Comparison of ENCODE assay signal across 10 mouse cellular contexts in genomic region chr6:6289806-6290205, GRCm38 (mm10).
DNase-seq lines count a peak whose midpoint lies in the region; ATAC-seq lines count a peak whose summit lies in the region.
"Had no signal": no experiment of that assay in that cellular context is flagged by ENCODE, and none has a peak within 500 bp of the region (broad histone marks: within the 10 kb centered on the region; RNA-seq: fewer than 3 reads in every experiment).

No protein-coding gene starts in this region.

- H3K9ac ChIP-seq in kidney, embryonic 14.5 days (ENCODE audit: low read depth, low read length): no peak overlapping the region
- no peak overlapping the region for H3K9ac ChIP-seq in midbrain, embryonic 14.5 days (replicated peaks; ENCODE audit: low read length)
- H3K9ac ChIP-seq: embryonic facial prominence, embryonic 13.5 days; lung, embryonic 15.5 days had no signal

- no peak overlapping the region for H3K27ac ChIP-seq in kidney, embryonic 14.5 days (ENCODE audit: low read depth, low read length)
- no peak overlapping the region for H3K27ac ChIP-seq in midbrain, embryonic 14.5 days (replicated peaks; ENCODE audit: low read depth, low read length)
- H3K27ac ChIP-seq: embryonic facial prominence, embryonic 13.5 days; lung, embryonic 15.5 days had no signal

- H3K9me3 ChIP-seq in kidney, embryonic 14.5 days (ENCODE audit: control insufficient read depth, low read length): no peaks in the 10 kb centered on the region
- H3K9me3 ChIP-seq in midbrain, embryonic 14.5 days (ENCODE audit: control insufficient read depth, low read length): no peaks in the 10 kb centered on the region
- H3K9me3 ChIP-seq: embryonic facial prominence, embryonic 13.5 days; lung, embryonic 15.5 days had no signal

- WGBS in kidney, embryonic 14.5 days: 30% methylated on average over 6 of the region's 6 CpGs
- 30% methylated on average over 6 of the region's 6 CpGs for WGBS in midbrain, embryonic 14.5 days

- no peak overlapping the region for H3K4me3 ChIP-seq in kidney, embryonic 14.5 days (ENCODE audit: low read length)
- no peak overlapping the region for H3K4me3 ChIP-seq in midbrain, embryonic 14.5 days (replicated peaks; ENCODE audit: low read depth, low read length)
- H3K4me3 ChIP-seq: embryonic facial prominence, embryonic 13.5 days; lung, embryonic 15.5 days had no signal

- intact Hi-C loops in left cerebral cortex, postnatal 25 days (cut with DNase I): no loop called here

- H3K4me1 ChIP-seq in kidney, embryonic 14.5 days (ENCODE audit: control insufficient read depth, insufficient read depth, low read length): no peaks in the 10 kb centered on the region
- H3K4me1 ChIP-seq in midbrain, embryonic 14.5 days (ENCODE audit: control insufficient read depth, insufficient read depth, low read length): no peaks in the 10 kb centered on the region
- H3K4me1 ChIP-seq: lung, embryonic 15.5 days had no signal

- H3K36me3 ChIP-seq in kidney, embryonic 14.5 days (ENCODE audit: control insufficient read depth, insufficient read depth, low read length): no peaks in the 10 kb centered on the region
- no peaks in the 10 kb centered on the region for H3K36me3 ChIP-seq in midbrain, embryonic 14.5 days (ENCODE audit: control insufficient read depth, insufficient read depth, low read length)
- H3K36me3 ChIP-seq: embryonic facial prominence, embryonic 13.5 days; lung, embryonic 15.5 days had no signal

- ATAC-seq in kidney, embryonic 14.5 days (ENCODE audit: low FRiP score, low TSS enrichment): no peak
- ATAC-seq in midbrain, embryonic 14.5 days (ENCODE audit: low FRiP score, low TSS enrichment): no peak
- ATAC-seq in activated CD4-positive, CD25-positive, alpha-beta regulatory T cell, adult 4 months: no peak

- peak; percentile 50 for DNase-seq in kidney, adult 18-20 months
- DNase-seq in ZHBTc4 (ENCODE audit: low read depth, low spot score): peak; percentile 83
- peak; percentile 51 to 73 for DNase-seq in cerebellum, postnatal 14 days
- DNase-seq in heart, postnatal 4 days: peak; percentile 71
- DNase-seq in left cerebral cortex, postnatal 25 days (ENCODE audit: low spot score in 2 of 2): peak; percentile 34 to 39
- DNase-seq in midbrain, embryonic 14.5 days: peak; percentile 71

- no peaks in the 10 kb centered on the region for H3K27me3 ChIP-seq in kidney, embryonic 14.5 days (ENCODE audit: control insufficient read depth, insufficient read depth, low read length)
- no peaks in the 10 kb centered on the region for H3K27me3 ChIP-seq in midbrain, embryonic 14.5 days (ENCODE audit: control insufficient read depth, insufficient read depth, low read length)
- H3K27me3 ChIP-seq: lung, embryonic 15.5 days had no signal

- no peak overlapping the region for H3K4me2 ChIP-seq in kidney, embryonic 14.5 days (replicated peaks; ENCODE audit: low read depth, low read length)
- H3K4me2 ChIP-seq in midbrain, embryonic 14.5 days (ENCODE audit: low read length): no peak overlapping the region
- H3K4me2 ChIP-seq: embryonic facial prominence, embryonic 13.5 days; lung, embryonic 15.5 days had no signal
